Mouse (Mus musculus) left cerebral cortex, adult 6 months (tissue): ENCODE measurements around the gene Acp1. TPM values are rescaled to one million over a fixed set of nuclear protein-coding genes. Genes with fewer than 3 reads are reported as not detected.

Experiments used
- long read RNA-seq, 2 experiments: library from polyadenylated mRNA; unstranded; transcript quantifications; one replicate each; pipeline ENCODE4 v2.0.0; 2019 to 2020
- polyA plus RNA-seq: library from polyadenylated mRNA; unstranded; fragments of <200 nt; fragmentation: Nextera tagmentation; gene quantifications from 2 replicates; pipeline ENCODE4 v1.2.3, GENCODE M21; 2021

Acp1 gene
- 111 and 147 TPM in 2 replicates for polyA plus RNA-seq
- long read RNA-seq, experiment 1, transcript Acp1-201 (6 exons, 3,066 nt): minor isoform, 80 of 263 reads
- long read RNA-seq, experiment 1, transcript Acp1-202 (6 exons, 2,754 nt): major isoform, 165 of 263 reads
- long read RNA-seq, experiment 1, partial matches to known transcripts: 5 of 263 reads
- long read RNA-seq, experiment 1, other reads (novel, unspliced or antisense): 10 of 263 reads
- long read RNA-seq, experiment 2, transcript Acp1-201 (6 exons, 3,066 nt): minor isoform, 61 of 188 reads
- long read RNA-seq, experiment 2, transcript Acp1-202 (6 exons, 2,754 nt): major isoform, 113 of 188 reads
- long read RNA-seq, experiment 2, partial matches to known transcripts: 3 of 188 reads
- long read RNA-seq, experiment 2, other reads (novel, unspliced or antisense): 9 of 188 reads

DNA sequence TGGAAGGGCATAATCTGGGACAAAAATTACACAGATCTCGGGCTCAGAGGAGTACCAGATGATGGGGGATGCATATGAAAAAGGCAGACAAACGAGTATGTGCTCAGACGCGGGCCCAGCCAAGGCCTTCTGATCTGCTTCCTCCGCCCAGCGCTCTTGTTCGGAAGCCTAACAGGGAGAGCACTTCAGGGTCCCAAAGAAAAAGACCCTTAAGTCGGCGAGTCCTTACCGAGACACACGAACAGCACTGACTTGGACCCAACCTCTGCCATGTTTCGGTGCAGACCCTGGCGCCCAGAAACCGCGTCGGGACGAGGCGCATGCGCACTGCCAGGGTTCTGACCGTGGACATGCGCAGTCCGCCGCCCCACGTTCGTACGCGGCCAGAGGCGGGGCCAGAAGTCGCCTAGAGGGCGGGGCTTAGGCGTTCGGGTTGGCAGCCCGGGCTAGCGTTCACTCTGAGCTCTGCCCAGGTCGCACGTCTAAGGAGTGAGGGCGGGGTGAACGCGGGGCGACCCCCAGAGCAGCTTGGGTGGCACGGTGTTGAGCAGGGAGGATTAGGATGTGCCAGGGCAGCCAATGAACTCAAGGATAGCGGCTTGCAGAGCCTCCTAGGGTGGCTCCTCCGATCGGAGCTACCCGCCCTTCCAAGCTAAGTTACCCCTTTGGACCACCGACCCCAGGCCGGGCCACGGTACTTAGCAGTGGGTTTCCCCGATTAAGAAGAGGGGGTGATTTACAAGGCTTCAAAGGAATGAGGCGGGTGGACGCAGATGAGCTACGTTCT, at the start of gene Acp1, which contains the start of gene Sh3yl1:
Acp1 (minus strand) TSS at position 329 of the 787 bp plus-strand sequence.
Sh3yl1 (plus strand) TSS at position 408 of the 787 bp plus-strand sequence.

DNA sequence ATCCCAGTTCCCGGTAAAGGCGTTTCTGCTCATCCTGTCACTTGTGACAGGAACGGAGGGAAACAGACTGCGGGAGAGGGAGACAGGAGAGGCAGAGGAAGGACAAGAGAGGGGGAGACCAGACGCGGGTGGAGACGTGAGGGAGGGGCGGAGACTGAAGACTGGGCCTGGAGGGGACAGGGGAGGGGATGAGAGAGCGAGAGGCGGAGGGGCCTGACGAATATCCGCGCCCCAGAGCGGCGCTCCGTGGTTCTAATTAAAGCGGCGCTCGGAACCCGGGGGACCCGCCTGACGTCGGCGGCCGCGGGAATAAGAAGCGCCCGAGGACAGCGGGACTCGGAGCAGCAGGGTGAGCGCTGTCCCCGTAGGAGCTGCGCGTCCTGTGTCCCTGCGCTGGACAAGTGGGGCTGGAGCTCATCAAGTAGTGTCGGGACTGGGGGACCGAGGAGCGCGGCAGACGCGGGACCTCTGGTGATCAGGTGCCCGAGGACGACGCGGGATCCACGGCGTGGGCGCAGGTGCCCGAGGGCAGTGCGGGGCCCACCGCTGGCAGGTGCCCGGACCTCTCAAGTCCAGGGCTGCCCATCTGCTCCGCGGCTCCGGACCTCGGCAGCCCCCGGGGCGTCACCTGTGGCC, 27.3 kb downstream of the Acp1 start, which contains the start of gene Alkal2:
Alkal2 (plus strand) TSS at position 337 of the 636 bp plus-strand sequence.

Other genes starting within 250 kb of the Acp1 start
- gene Alkal2, start 27.3 kb downstream of the Acp1 start, polyA plus RNA-seq: 1.7 and 2.7 TPM in 2 replicates
- 10.9 and 14.2 TPM in 2 replicates for gene Sh3yl1, start 79 bp upstream of the Acp1 start, polyA plus RNA-seq
- 0.04 TPM in 1 of 2 replicates, not detected in the other for gene Fam110c, start 162.3 kb upstream of the Acp1 start, polyA plus RNA-seq